Mouse (Mus musculus) lung, adult 2 months (tissue): ENCODE results near the gene Lama2. TPM values are rescaled to one million over a fixed set of nuclear protein-coding genes. Genes with fewer than 3 reads are reported as not detected.

ENCODE experiments used
- DNase-seq: peaks from one replicate; pipeline ENCODE4 v3.0.0; 2022
- H3K4me1 ChIP-seq: fragments of 200-500 bp; 2 replicates; pipeline ENCODE4 v1.6.1; 2011; ENCODE audit warnings: low read length; ENCODE audit not compliant: control insufficient read depth, insufficient read depth
- H3K4me3 ChIP-seq: fragments of 200-500 bp; replicated peaks from 2 replicates; pipeline ENCODE3; 2011; ENCODE audit warnings: low read depth, mild to moderate bottlenecking, control low read depth, low read length; ENCODE audit errors: extremely low read depth
- CTCF ChIP-seq: fragments of 200-500 bp; IDR thresholded peaks from 2 replicates; pipeline ENCODE4 v1.5.1; 2011; ENCODE audit warnings: mild to moderate bottlenecking, low read length, control low read depth; ENCODE audit not compliant: insufficient read depth
- POLR2A ChIP-seq: fragments of 200-500 bp; IDR thresholded peaks from 2 replicates; pipeline ENCODE4 v1.6.1; 2011; ENCODE audit warnings: low read depth, mild to moderate bottlenecking, control low read depth, low read length, borderline replicate concordance; ENCODE audit errors: extremely low read depth
- WGBS: fragments of 180-500 bp; shearing (Covaris S2); methylation state at CpG from one replicate; pipeline ENCODE4 v1.1.7; 2018; 5-methylcytosine and 5-hydroxymethylcytosine counted together
- polyA plus RNA-seq: library from polyadenylated mRNA; depleted of rRNA; stranded (reverse); fragments of >200 nt; gene quantifications from 2 replicates; pipeline ENCODE4 v1.2.3, GENCODE M21; 2012

Gene Lama2
- polyA plus RNA-seq, 1 experiment, result 18.3 TPM

- no peak for DNase-seq
- TF ChIP-seq POLR2A (no peak), CTCF (no peak)
- no peaks in the 10 kb centered on the region for H3K4me1 ChIP-seq
- 90% methylated on average over 1 of the region's 1 CpGs for WGBS
- H3K4me3 ChIP-seq, result no peak overlapping the region
Observed at GRCm38 (mm10) chr10:27135768-27136167, 483.8 kb downstream of the Lama2 start.

GRCm38 (mm10) chr10:27133135-27133534 lies 486.4 kb downstream of the Lama2 start:
- DNase-seq, result no peak
- 11% methylated on average over 1 of the region's 1 CpGs for WGBS
- no peak overlapping the region for H3K4me3 ChIP-seq
- TF ChIP-seq CTCF, result no peak
- no peak for TF ChIP-seq POLR2A
- no peaks in the 10 kb centered on the region for H3K4me1 ChIP-seq

- 61% methylated on average over 2 of the region's 2 CpGs for WGBS
- no peak for TF ChIP-seq POLR2A
- no peak for TF ChIP-seq CTCF
- DNase-seq, result no peak
- Histone ChIP-seq H3K4me1 (no peaks in the 10 kb centered on the region), H3K4me3 (no peak overlapping the region)
Observed at GRCm38 (mm10) chr10:27127454-27127853, 492.1 kb downstream of the Lama2 start.

GRCm38 (mm10) chr10:27123763-27124162 lies 495.8 kb downstream of the Lama2 start:
- H3K4me3 ChIP-seq, result no peak overlapping the region
- TF ChIP-seq CTCF (no peak), POLR2A (no peak)
- DNase-seq, result no peak
- WGBS, result 58% methylated on average over 5 of the region's 5 CpGs
- H3K4me1 ChIP-seq, result no peaks in the 10 kb centered on the region

- 71% methylated on average over 3 of the region's 3 CpGs for WGBS
- no peak for TF ChIP-seq POLR2A
- no peak for TF ChIP-seq CTCF
- no peak for DNase-seq
- Histone ChIP-seq H3K4me3 (no peak overlapping the region), H3K4me1 (no peaks in the 10 kb centered on the region)
Observed at GRCm38 (mm10) chr10:27117815-27118214, 501.7 kb downstream of the Lama2 start.

- WGBS, result 64% methylated on average over 2 of the region's 2 CpGs
- no peak for TF ChIP-seq POLR2A
- TF ChIP-seq CTCF, result no peak
- Histone ChIP-seq H3K4me3 (no peak overlapping the region), H3K4me1 (no peaks in the 10 kb centered on the region)
- DNase-seq, result no peak
Observed at GRCm38 (mm10) chr10:27116938-27117647, 502.5 kb downstream of the Lama2 start.

GRCm38 (mm10) chr10:27114131-27114530 lies 505.4 kb downstream of the Lama2 start:
- 89% methylated on average over 3 of the region's 3 CpGs for WGBS
- Histone ChIP-seq H3K4me1 (no peaks in the 10 kb centered on the region), H3K4me3 (no peak overlapping the region)
- TF ChIP-seq POLR2A, result no peak
- no peak for TF ChIP-seq CTCF
- no peak for DNase-seq

GRCm38 (mm10) chr10:27103811-27104210 lies 515.7 kb downstream of the Lama2 start:
- WGBS, result 65% methylated on average over 5 of the region's 5 CpGs
- DNase-seq, result no peak
- no peak overlapping the region for H3K4me3 ChIP-seq
- H3K4me1 ChIP-seq, result no peaks in the 10 kb centered on the region
- TF ChIP-seq CTCF, result no peak
- TF ChIP-seq POLR2A, result no peak

- TF ChIP-seq CTCF, result no peak
- TF ChIP-seq POLR2A, result no peak
- 67% methylated on average over 3 of the region's 3 CpGs for WGBS
- no peaks in the 10 kb centered on the region for H3K4me1 ChIP-seq
- H3K4me3 ChIP-seq, result no peak overlapping the region
- no peak for DNase-seq
Observed at GRCm38 (mm10) chr10:27101800-27102353, 517.7 kb downstream of the Lama2 start.

- no peak for DNase-seq
- no peak for TF ChIP-seq CTCF
- TF ChIP-seq POLR2A, result no peak
- WGBS, result 92% methylated on average over 2 of the region's 2 CpGs
- Histone ChIP-seq H3K4me1 (no peaks in the 10 kb centered on the region), H3K4me3 (no peak overlapping the region)
Observed at GRCm38 (mm10) chr10:27077113-27077512, 542.4 kb downstream of the Lama2 start.
